Mouse (Mus musculus): ENCODE results near the gene Eva1b. TPM values are rescaled to one million over a fixed set of nuclear protein-coding genes. Genes with fewer than 3 reads are reported as not detected.

Gene Eva1b
- polyA plus RNA-seq, 1 experiment from 2014 or later, result 28.7 TPM

DNA sequence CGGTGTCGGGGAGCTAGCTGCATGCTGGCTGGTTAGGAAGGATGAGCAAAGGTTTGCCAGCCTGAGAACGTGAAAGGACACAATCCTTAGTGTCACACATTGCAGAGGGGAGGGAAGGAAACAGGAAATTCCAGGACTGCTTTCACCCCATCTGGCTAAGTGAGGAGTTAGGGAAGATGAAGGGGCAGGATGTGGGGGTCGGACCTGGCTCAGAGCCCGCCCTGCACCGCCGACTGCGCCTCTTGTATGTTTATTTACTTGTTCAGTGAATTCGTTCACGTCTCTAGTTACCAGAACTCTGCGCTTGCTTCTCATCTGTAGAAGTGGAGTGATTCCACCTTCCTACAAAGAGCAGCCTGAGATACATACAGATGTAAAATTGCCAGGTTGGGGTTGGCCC lies 17.0 kb upstream of the Eva1b start:
- ATAC-seq (ENCODE audit: low FRiP score, low read depth), result no peak
- WGBS, result 76% methylated on average over 11 of the region's 11 CpGs
- H3K36me3 ChIP-seq, result peaks cover 77% of the 10 kb centered on the region

DNA sequence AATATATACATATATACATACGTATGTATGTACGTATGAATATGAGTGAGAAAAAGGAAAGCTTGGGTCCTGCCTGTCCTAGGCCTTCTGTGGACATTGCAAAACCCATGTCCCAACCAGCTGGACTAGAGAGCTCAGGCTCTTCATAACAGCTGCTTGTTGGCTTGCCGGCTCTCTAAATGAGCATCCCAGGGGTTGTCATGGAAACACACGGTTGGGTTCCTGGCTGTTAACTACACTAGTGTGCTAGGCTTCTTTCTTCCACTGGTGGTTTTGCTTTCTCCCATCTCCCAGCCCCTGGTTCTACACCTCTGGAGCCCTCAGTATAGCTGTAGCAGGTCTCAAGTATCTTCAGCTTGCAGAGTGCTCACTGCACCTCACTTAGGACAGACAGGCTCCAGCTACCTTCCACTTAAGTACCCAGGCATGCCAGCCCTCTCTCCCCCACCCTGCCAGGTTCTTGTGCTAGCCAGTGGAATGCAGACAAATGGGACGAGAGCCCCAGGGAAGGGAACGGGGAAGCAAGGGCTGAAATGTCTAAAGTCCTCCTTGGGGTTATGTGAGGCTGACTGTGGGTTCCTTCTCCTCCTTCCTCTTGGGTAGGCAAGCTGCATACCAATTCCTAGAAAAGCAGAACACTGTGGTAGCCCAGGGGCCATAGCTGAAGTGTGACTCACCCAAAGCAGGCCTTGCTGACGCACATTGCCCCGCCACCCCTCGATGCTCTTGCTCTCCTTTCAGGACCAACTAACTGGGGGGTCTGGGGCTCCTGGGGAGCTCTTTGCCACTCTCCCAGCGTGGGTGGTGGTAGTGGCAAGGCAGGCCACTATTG lies 16.0 kb upstream of the Eva1b start:
- Histone ChIP-seq H3K9ac (no peak overlapping the region), H3K27ac (peak overlapping the region; percentile 2; the same call in 1 of the 2 replicates), H3K27me3 (replicated peaks) (no peaks in the 10 kb centered on the region), H3K4me1 (peaks cover 19% of the 10 kb centered on the region), H3K4me3 (no peak overlapping the region), H3K4me2 (replicated peaks) (no peak overlapping the region), H3K36me3 (peaks cover 77% of the 10 kb centered on the region), H3K9me3 (no peaks in the 10 kb centered on the region)
- no peak for ATAC-seq (ENCODE audit: low FRiP score, low read depth)
- 50% methylated on average over 10 of the region's 10 CpGs for WGBS

More for the DNA sequence above, 17.0 kb upstream of the Eva1b start:
- Histone ChIP-seq H3K4me3 (no peak overlapping the region), H3K9ac (no peak overlapping the region), H3K9me3 (no peaks in the 10 kb centered on the region), H3K4me2 (replicated peaks) (no peak overlapping the region), H3K4me1 (peaks cover 19% of the 10 kb centered on the region), H3K27me3 (replicated peaks) (no peaks in the 10 kb centered on the region), H3K27ac (no peak overlapping the region)

DNA sequence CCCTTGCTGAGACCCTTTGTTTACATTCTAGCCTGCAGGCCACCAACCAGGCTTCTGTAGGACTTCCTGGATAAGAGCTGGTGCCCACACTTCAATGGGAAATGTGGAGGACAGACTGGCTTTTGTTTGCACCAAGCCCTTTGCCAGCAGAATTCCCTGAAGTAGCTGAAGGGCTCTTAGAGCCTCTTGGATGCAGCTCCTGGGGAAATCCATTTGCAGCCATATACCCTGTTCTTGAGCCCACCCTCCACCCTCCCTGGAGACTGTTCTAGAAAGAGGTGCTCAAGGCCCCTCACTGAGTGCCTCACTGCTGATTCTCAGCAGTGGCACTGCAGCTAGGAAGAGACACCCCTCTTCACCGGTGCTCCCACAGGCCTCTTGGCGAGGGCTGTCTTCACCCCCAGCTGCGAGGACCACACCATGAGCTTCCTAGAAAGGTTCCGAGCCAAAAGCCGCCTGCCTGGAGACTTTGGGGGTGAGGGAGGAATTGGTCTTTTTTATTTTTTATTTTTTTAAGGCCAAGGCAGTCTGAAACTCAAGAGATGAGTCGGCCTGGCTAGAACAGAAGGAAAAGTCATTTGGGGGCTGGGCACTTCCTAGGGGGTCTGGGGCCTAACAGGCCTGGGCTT lies 14.8 kb upstream of the Eva1b start:
- H3K9me3 ChIP-seq, result no peaks in the 10 kb centered on the region
- peaks cover 78% of the 10 kb centered on the region for H3K36me3 ChIP-seq
- 71% methylated on average over 6 of the region's 6 CpGs for WGBS
- no peak overlapping the region; the same call in 1 of the 2 replicates for H3K4me2 ChIP-seq (replicated peaks)
- no peak overlapping the region for H3K27ac ChIP-seq
- peaks cover 19% of the 10 kb centered on the region for H3K4me1 ChIP-seq
- H3K9ac ChIP-seq, result no peak overlapping the region
- no peaks in the 10 kb centered on the region for H3K27me3 ChIP-seq (replicated peaks)
- ATAC-seq (ENCODE audit: low FRiP score, low read depth), result no peak
- no peak overlapping the region for H3K4me3 ChIP-seq

DNA sequence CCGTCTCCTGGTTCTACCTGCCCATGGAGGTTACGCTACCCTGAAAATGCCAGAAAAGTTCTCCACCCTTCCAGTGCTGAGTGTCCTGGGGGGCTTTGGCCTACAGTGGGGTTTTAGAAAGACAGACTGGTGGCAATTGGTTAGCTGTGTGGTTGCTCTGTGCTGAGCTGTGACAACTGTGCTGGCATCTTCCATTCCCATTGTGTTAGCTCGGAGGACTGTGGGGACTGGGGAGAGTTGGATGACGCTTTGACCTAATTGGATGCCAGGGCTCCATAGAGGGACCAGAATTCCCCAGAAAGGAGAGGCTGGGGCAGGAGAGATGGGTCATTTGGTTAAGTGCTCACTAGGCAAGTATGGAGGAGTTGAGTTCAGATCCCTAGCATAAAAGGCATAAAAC lies 13.3 kb upstream of the Eva1b start:
- Histone ChIP-seq H3K27me3 (replicated peaks) (no peaks in the 10 kb centered on the region), H3K36me3 (peaks cover 78% of the 10 kb centered on the region), H3K4me3 (no peak overlapping the region), H3K9me3 (no peaks in the 10 kb centered on the region), H3K9ac (no peak overlapping the region), H3K4me2 (replicated peaks) (no peak overlapping the region), H3K27ac (no peak overlapping the region), H3K4me1 (peaks cover 19% of the 10 kb centered on the region)
- no peak for ATAC-seq (ENCODE audit: low FRiP score, low read depth)
- WGBS, result 91% methylated on average over 4 of the region's 4 CpGs

DNA sequence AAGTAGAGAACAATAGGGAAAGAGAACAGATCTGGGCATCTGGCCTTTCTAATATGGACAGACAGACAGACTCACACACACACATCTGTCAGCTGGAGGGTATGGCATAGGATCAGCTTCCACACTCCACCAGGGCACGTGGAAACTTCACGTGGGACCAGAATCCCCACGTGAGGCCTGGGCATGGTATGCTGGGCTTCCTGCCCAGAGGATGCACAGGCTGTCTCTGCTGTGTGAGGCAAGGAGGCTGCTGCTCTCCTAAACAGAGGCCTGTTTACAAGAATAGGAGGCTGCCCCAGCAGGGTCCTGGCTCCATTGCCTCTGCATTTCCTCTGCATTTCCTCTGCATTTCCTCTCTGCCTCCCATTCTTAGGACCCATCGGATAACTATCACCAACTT lies 12.9 kb upstream of the Eva1b start:
- no peak for ATAC-seq (ENCODE audit: low FRiP score, low read depth)
- Histone ChIP-seq H3K4me1 (peaks cover 19% of the 10 kb centered on the region), H3K9ac (no peak overlapping the region), H3K27ac (no peak overlapping the region), H3K4me2 (replicated peaks) (no peak overlapping the region), H3K4me3 (no peak overlapping the region), H3K27me3 (replicated peaks) (no peaks in the 10 kb centered on the region), H3K9me3 (no peaks in the 10 kb centered on the region), H3K36me3 (peaks cover 78% of the 10 kb centered on the region)
- 88% methylated on average over 4 of the region's 4 CpGs for WGBS

DNA sequence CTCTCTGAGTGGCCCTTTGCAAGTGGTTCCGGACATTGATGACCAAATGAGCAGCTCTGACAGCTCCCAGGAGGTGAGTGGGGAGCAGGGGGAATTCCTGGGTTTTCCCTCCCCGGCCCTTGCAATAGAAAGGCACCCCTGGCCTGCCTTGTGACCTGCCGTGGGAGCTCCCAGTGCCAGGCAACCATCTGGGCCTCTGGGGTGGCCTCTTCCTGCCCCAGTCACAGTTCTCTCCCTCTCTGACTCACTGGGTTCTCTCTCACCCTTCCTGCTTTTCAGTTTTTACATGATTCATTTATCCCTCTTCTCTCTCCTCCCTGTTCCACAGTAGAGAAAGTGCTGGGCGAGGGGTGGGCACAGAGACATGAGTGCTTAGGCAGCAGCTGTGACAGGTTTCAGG lies 9.8 kb upstream of the Eva1b start:
- Histone ChIP-seq H3K4me3 (no peak overlapping the region), H3K27me3 (replicated peaks) (no peaks in the 10 kb centered on the region), H3K9me3 (no peaks in the 10 kb centered on the region), H3K4me1 (peaks cover 5% of the 10 kb centered on the region), H3K9ac (no peak overlapping the region), H3K36me3 (peaks cover 69% of the 10 kb centered on the region), H3K4me2 (replicated peaks) (no peak overlapping the region), H3K27ac (no peak overlapping the region)
- 82% methylated on average over 4 of the region's 4 CpGs for WGBS
- no peak for ATAC-seq (ENCODE audit: low FRiP score, low read depth)

DNA sequence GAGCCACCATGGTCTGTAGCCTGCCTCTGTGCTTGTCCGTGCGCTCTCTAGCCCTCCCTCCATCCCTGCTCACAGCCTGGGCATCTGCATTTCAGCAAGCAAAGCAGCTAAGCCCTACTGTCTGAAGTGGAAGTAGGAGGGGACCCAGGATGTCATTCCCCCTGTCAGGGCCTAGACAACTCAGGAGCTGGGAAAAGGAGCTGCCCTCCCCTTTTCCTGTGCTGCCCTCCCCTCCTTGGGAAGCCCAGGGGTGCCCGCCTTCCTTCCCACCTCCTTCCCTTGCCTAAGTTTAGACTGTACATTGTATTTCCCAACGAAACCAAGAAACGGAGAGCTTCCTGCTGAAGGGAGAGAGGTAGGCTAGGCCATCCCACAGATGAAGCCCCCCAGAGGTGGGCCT lies 6.5 kb upstream of the Eva1b start:
- Histone ChIP-seq H3K36me3 (peaks cover 43% of the 10 kb centered on the region), H3K4me2 (replicated peaks) (no peak overlapping the region), H3K4me3 (no peak overlapping the region), H3K27ac (no peak overlapping the region), H3K9me3 (no peaks in the 10 kb centered on the region), H3K9ac (no peak overlapping the region), H3K27me3 (replicated peaks) (no peaks in the 10 kb centered on the region), H3K4me1 (no peaks in the 10 kb centered on the region)
- ATAC-seq (ENCODE audit: low FRiP score, low read depth), result no peak
- 72% methylated on average over 5 of the region's 5 CpGs for WGBS

DNA sequence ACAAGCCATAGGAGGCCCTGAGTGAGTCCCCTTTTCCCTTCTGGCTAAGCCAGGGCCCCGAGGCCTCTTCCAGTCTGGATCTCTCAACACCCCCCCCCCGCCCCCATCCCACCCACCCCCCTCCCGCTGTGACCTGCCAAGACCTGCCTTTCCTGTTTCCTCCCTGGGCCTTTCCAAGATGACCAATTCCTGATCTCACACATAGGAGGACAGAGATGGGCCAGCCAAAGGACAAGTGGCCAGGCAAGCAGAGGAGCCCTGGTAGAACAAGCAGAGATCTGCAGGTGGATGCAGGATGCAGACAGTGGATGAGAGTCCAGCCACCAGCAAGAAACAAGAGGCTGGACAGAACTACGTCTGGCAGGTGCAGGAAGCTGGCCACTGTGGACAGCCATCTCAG lies 2.1 kb upstream of the Eva1b start:
- peaks cover 9% of the 10 kb centered on the region for H3K4me1 ChIP-seq
- no peak for ATAC-seq (ENCODE audit: low FRiP score, low read depth)
- 44% methylated on average over 4 of the region's 4 CpGs for WGBS
- H3K27me3 ChIP-seq (replicated peaks), result peaks cover 31% of the 10 kb centered on the region
- H3K9ac ChIP-seq, result no peak overlapping the region
- H3K4me3 ChIP-seq, result no peak overlapping the region
- H3K27ac ChIP-seq, result no peak overlapping the region
- H3K36me3 ChIP-seq, result peaks cover 3% of the 10 kb centered on the region; the same call in 1 of the 2 replicates
- no peak overlapping the region for H3K4me2 ChIP-seq (replicated peaks)
- H3K9me3 ChIP-seq, result no peaks in the 10 kb centered on the region

DNA sequence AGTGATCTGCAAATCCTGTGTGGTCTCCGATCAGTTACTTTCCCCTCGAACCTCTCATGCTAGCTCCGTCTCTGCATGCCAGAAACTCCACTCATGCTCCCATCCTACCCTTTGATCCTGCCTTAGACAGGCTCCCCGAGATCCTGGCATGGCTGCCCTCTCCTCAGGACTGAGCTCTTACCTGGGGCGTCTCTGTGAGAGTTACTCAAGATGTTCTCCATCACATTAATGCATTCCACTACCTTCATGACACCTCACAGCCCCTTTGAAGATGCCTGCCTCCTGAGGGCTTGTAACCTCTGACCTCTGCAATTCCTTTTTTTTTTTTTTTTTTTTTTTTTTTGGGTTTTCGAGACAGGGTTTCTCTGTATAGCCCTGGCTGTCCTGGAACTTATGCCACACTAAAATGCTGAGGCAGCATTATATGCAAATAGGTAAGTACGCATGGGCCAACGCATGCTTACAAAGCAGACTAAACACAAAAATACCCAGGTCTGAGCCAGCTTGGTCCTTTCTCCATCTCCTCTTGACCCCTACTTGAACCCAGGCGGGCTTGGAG lies 491 bp upstream of the Eva1b start:
- Histone ChIP-seq H3K36me3 (no peaks in the 10 kb centered on the region), H3K9ac (no peak overlapping the region), H3K9me3 (no peaks in the 10 kb centered on the region), H3K4me3 (0 out of 2 replicates have a peak overlapping the region, but pooled peaks have one; percentile 48), H3K27ac (no peak overlapping the region), H3K27me3 (replicated peaks) (peaks cover 31% of the 10 kb centered on the region), H3K4me1 (peaks cover 9% of the 10 kb centered on the region), H3K4me2 (replicated peaks) (peak overlapping the region; percentile 76; the same call in 1 of the 2 replicates)
- WGBS, result 38% methylated on average over 9 of the region's 9 CpGs
- ATAC-seq (ENCODE audit: low FRiP score, low read depth), result 0 out of 2 replicates have a peak, but pooled peaks have one; percentile 6

DNA sequence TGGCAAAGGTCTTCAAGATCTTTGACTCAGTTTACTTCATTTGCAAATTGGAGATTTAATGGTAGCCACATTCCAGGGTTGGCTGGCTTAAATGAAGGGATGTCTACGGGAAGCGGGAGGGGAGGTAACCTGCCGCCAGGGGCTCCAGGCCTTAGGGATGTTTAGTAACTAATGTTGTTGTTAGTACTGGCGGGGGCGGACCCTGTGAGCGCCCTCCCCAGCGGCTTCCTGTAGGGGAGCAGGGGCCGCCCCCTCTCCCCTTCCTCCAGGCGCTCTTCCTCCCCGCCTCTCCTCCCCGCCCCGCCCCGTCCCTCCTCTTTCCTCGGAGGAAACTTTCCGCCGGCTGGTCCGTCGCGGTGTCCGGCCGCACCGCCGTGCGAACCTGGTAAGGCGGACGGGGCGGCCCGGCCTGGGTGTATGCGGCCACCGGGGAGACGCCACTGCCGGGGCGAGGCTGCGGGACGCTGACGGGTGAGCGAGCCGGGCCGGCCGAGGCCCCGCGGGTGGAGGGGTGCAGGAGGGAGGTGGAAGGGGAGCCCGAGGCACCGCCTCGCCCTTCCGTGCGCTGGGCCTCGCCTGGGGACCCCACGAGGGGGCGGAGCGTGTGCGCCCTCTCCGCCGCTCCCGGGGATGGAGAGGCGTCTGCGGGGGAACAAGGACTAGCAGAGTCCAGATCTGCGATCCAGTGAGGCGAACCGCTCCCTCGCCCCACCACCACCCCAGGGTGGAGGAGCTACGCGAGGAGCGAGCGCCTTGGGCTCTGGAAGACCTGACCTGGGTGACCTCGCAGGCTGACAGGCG lies 817 bp downstream of the Eva1b start:
- Histone ChIP-seq H3K9me3 (no peaks in the 10 kb centered on the region), H3K4me2 (replicated peaks) (peak overlapping the region; percentile 76), H3K36me3 (no peaks in the 10 kb centered on the region), H3K9ac (peak overlapping the region; percentile 55), H3K27me3 (replicated peaks) (peaks cover 31% of the 10 kb centered on the region), H3K4me3 (peak overlapping the region; percentile 48), H3K4me1 (peaks cover 9% of the 10 kb centered on the region), H3K27ac (no peak overlapping the region)
- ATAC-seq (ENCODE audit: low FRiP score, low read depth), result no peak
- WGBS, result under 1% methylated on average over 63 of the region's 67 CpGs

DNA sequence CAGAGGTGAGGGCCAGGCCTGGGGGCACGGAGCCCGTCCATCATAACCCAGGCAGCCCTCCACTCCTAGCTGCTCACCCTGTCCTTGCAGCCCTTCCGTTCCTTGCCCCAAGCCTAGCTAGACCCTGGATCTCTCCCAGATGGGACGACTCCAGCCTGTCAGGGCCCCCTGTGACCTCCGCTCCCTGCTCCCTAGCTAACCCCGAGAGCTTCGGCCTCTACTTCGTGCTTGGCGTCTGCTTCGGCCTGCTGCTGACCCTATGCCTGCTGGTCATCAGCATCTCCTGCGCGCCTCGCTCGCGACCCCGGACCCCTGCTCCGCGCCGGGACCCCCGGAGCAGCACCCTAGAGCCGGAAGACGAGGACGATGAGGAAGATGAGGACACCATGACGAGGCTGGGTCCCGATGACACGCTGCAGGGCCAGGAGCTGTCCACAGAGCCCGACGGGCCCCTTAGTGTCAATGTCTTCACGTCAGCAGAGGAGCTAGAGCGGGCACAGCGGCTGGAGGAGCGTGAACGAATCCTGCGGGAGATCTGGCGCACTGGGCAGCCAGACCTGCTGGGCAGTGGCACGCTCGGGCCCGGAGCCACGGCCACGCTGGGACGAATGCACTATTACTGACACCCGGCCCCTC lies 1.6 kb downstream of the Eva1b start:
- ATAC-seq (ENCODE audit: low FRiP score, low read depth), result no peak
- Histone ChIP-seq H3K9ac (peak overlapping the region; percentile 55; the same call in 1 of the 2 replicates), H3K27ac (no peak overlapping the region), H3K27me3 (replicated peaks) (peaks cover 31% of the 10 kb centered on the region), H3K4me2 (replicated peaks) (peak overlapping the region; percentile 76), H3K4me3 (peak overlapping the region; percentile 48), H3K4me1 (peaks cover 9% of the 10 kb centered on the region), H3K36me3 (no peaks in the 10 kb centered on the region), H3K9me3 (no peaks in the 10 kb centered on the region)
- 25% methylated on average over 42 of the region's 42 CpGs for WGBS
